Mouse (Mus musculus) small intestine, adult 2 months (tissue): ENCODE results near the gene Krtcap2. TPM values are rescaled to one million over a fixed set of nuclear protein-coding genes. Genes with fewer than 3 reads are reported as not detected.

Experiments used
- H3K27ac ChIP-seq: fragments of 200-500 bp; 2 replicates; pipeline ENCODE4 v1.5.1; 2012; ENCODE audit warnings: low read depth, low read length, control low read depth, inconsistent platforms; ENCODE audit not compliant: insufficient read depth
- H3K27me3 ChIP-seq: fragments of 200-500 bp; 2 replicates; pipeline ENCODE4 v1.6.1; 2012; ENCODE audit warnings: mild to moderate bottlenecking, moderate library complexity, low read length, inconsistent platforms; ENCODE audit not compliant: control insufficient read depth, insufficient read depth
- H3K36me3 ChIP-seq: fragments of 200-500 bp; 2 replicates; pipeline ENCODE4 v1.6.1; 2012; ENCODE audit warnings: mild to moderate bottlenecking, low read length, control low read depth, inconsistent platforms; ENCODE audit not compliant: control insufficient read depth, insufficient read depth
- H3K4me1 ChIP-seq: fragments of 200-500 bp; 2 replicates; pipeline ENCODE4 v1.6.1; 2012; ENCODE audit warnings: low read length, inconsistent platforms, mixed read lengths; ENCODE audit not compliant: control insufficient read depth, insufficient read depth, insufficient read length
- H3K4me3 ChIP-seq: fragments of 200-500 bp; 2 replicates; pipeline ENCODE4 v1.5.1; 2012; ENCODE audit warnings: low read depth, mild to moderate bottlenecking, control low read depth, inconsistent platforms, low read length, moderate library complexity
- CTCF ChIP-seq: fragments of 200-500 bp; IDR thresholded peaks from 2 replicates; pipeline ENCODE4 v1.5.1; 2012; ENCODE audit warnings: low read depth, mild to moderate bottlenecking, control low read depth, inconsistent platforms, low read length, moderate library complexity, mixed read lengths; ENCODE audit not compliant: insufficient replicate concordance, insufficient read length; ENCODE audit errors: extremely low read depth
- POLR2A ChIP-seq: fragments of 200-500 bp; IDR thresholded peaks from 2 replicates; pipeline ENCODE4 v1.6.1; 2012; ENCODE audit warnings: low read depth, mild to moderate bottlenecking, control low read depth, inconsistent platforms, low read length, moderate library complexity
- WGBS: fragments of 180-500 bp; shearing (Covaris S2); methylation state at CpG from one replicate; pipeline ENCODE4 v1.1.7; 2018; 5-methylcytosine and 5-hydroxymethylcytosine counted together
- polyA plus RNA-seq: library from polyadenylated mRNA; depleted of rRNA; stranded (reverse); fragments of >200 nt; gene quantifications from 2 replicates; pipeline ENCODE4 v1.2.3, GENCODE M21; 2012

Krtcap2 gene
- polyA plus RNA-seq, 1 experiment, result 182 TPM

DNA sequence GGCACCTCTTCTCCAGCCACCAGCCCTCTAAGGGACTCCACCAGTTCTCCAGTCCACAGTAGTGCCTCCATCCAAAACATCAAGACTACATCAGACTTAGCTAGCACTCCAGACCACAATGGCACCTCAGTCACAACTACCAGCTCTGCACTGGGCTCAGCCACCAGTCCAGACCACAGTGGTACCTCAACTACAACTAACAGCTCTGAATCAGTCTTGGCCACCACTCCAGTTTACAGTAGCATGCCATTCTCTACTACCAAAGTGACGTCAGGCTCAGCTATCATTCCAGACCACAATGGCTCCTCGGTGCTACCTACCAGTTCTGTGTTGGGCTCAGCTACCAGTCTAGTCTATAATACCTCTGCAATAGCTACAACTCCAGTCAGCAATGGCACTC is 15.2 kb upstream of the Krtcap2 start:
- Histone ChIP-seq H3K27me3 (peaks cover 17% of the 10 kb centered on the region), H3K36me3 (no peaks in the 10 kb centered on the region), H3K4me1 (peaks cover 24% of the 10 kb centered on the region), H3K4me3 (no peak overlapping the region), H3K27ac (no peak overlapping the region)
- TF ChIP-seq CTCF (no peak), POLR2A (no peak)
- WGBS, result 91% methylated on average over 2 of the region's 2 CpGs

DNA sequence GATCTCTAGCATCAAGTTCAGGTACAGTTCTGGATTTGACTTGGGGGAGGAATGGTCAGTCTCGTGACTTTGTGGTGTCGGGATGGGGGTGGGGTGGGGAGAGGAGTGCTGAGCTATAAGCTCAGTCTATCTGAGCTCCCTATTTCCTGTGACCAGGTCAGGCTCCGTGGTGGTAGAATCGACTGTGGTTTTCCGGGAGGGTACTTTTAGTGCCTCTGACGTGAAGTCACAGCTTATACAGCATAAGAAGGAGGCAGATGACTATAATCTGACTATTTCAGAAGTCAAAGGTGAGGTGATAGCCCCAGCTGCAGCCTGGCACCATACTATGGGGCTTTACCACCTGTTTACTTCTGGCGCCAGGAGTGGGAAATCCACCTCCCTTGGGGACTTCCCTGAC is 14.4 kb upstream of the Krtcap2 start:
- 37% methylated on average over 7 of the region's 7 CpGs for WGBS
- peaks cover 16% of the 10 kb centered on the region for H3K27me3 ChIP-seq
- H3K4me1 ChIP-seq, result peaks cover 24% of the 10 kb centered on the region
- H3K4me3 ChIP-seq, result no peak overlapping the region
- no peaks in the 10 kb centered on the region for H3K36me3 ChIP-seq
- TF ChIP-seq POLR2A (no peak), CTCF (no peak)
- H3K27ac ChIP-seq, result no peak overlapping the region

DNA sequence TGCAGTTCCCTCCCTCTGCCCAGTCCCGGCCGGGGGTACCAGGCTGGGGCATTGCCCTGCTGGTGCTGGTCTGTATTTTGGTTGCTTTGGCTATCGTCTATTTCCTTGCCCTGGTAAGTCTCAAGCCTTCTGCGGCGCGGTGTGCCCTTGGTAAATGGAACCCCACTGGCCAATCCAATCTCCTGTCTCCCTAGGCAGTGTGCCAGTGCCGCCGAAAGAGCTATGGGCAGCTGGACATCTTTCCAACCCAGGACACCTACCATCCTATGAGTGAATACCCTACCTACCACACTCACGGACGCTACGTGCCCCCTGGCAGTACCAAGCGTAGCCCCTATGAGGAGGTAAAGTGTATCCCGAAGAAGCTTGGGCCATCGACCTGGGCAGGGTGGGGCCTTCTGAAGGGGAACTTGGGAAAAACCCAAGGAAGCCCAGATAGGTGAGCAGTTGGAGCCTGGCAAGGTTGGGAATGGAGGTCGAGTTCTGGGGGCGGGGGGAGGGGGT is 13.9 kb upstream of the Krtcap2 start:
- no peak overlapping the region for H3K27ac ChIP-seq
- H3K4me3 ChIP-seq, result no peak overlapping the region
- 64% methylated on average over 16 of the region's 16 CpGs for WGBS
- no peaks in the 10 kb centered on the region for H3K36me3 ChIP-seq
- peaks cover 18% of the 10 kb centered on the region for H3K27me3 ChIP-seq
- peaks cover 24% of the 10 kb centered on the region for H3K4me1 ChIP-seq
- TF ChIP-seq CTCF, result no peak
- no peak for TF ChIP-seq POLR2A

DNA sequence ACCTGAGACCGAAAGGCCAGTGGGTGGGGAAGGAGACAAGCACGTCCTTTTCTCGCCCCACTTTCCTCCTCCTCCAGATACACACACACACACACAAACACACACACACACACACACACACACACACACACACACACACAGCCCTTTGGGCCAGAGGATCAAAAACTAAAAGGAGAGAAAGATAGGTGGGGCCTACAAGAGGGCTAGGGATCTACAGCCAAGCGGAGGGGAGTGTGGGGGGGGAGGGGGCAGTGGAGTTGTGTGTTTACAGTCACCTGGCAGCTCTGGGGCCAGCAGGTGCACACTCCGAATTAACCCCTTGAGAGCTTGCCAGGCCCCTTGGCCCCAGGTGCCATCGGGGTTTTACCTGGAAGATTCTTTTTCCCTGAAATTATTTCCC is 13.2 kb upstream of the Krtcap2 start:
- peaks cover 15% of the 10 kb centered on the region; the same call in 1 of the 2 replicates for H3K27me3 ChIP-seq
- no peak overlapping the region for H3K4me3 ChIP-seq
- peaks cover 22% of the 10 kb centered on the region for H3K4me1 ChIP-seq
- no peaks in the 10 kb centered on the region for H3K36me3 ChIP-seq
- TF ChIP-seq POLR2A, result no peak
- WGBS, result 22% methylated on average over 6 of the region's 6 CpGs
- no peak overlapping the region for H3K27ac ChIP-seq

DNA sequence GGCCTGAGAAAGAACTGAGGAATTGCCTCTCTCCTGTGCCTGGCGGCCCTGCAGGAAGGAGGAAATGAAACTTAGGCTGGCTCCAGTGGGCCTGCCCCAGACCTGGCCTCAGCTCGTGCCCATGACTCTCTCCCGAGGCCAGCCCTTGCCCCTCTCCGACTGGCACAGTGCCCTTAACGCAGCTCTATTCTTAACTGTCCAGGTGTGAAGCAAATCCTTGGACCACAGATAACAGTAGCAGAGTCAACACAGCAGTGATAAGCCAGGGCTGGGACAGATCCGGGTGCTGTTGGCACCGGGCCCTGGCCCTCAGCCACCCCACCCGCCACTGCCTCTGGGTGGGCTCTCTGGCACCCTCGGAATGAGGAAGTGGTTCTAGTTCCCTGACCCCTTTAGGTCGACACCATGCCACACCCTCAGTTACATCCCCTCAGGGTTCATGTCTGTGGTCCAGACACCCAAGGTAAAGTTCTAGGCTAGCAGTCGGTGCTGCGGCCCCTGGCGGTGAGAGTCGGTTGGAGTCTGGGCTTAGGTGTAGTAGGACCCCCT is 12.1 kb upstream of the Krtcap2 start:
- Histone ChIP-seq H3K27me3 (peaks cover 18% of the 10 kb centered on the region), H3K4me3 (no peak overlapping the region), H3K27ac (no peak overlapping the region), H3K36me3 (no peaks in the 10 kb centered on the region), H3K4me1 (peaks cover 30% of the 10 kb centered on the region)
- 15% methylated on average over 14 of the region's 14 CpGs for WGBS
- TF ChIP-seq POLR2A (no peak), CTCF (peak; percentile 45; the same call in 1 of the 2 replicates)

DNA sequence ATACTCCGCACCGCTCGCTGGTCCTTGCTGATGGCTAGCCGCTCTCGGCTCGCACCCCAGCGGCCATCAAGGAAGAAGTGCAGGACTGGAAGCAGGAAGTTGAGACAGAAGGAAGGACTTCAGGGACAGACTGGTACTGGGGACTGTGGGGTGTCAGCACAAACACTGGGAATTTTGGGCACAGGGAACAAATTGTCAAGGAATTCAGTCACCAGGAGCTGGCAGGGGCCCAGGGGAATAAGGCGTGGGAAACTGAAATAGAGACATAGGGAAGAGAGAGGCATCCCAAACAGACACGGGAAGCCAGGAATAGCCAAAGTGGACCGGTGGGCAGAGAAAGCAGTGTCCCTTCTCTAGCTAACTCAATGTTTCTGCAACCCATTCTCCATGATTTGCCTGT is 9.2 kb upstream of the Krtcap2 start:
- Histone ChIP-seq H3K36me3 (no peaks in the 10 kb centered on the region), H3K4me3 (no peak overlapping the region), H3K27ac (no peak overlapping the region), H3K27me3 (peaks cover 12% of the 10 kb centered on the region), H3K4me1 (peaks cover 31% of the 10 kb centered on the region)
- TF ChIP-seq CTCF (no peak), POLR2A (no peak)
- 81% methylated on average over 10 of the region's 10 CpGs for WGBS

DNA sequence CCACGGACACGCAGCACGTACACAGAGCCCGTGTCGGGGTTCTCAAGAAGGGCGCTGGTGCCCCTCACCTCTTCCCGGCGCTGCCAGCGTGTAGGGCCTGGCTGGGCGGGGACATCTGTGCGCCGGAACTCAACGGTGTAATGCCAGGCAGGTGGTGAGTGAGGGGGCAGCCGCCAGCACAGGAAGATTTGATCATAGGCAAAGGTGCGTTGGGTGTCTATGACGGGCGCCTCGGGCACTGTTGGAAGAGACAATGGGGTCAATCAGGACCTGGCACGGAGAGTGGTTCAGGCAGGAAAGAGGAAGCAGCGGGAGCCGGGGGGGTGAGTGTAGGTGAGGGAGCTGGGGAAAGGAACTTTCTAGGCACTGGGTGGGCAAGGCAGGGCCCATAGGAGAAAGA is 8.1 kb upstream of the Krtcap2 start:
- peaks cover 10% of the 10 kb centered on the region for H3K27me3 ChIP-seq
- no peak overlapping the region for H3K27ac ChIP-seq
- WGBS, result 43% methylated on average over 21 of the region's 21 CpGs
- H3K4me3 ChIP-seq, result no peak overlapping the region
- peaks cover 31% of the 10 kb centered on the region for H3K4me1 ChIP-seq
- no peak for TF ChIP-seq POLR2A
- TF ChIP-seq CTCF, result no peak
- no peaks in the 10 kb centered on the region for H3K36me3 ChIP-seq
